Mouse (Mus musculus) testis, adult 2 months (tissue): Measurements from ENCODE around the gene Ndufs5.

ENCODE experiments used
- CTCF ChIP-seq: fragments of 200-500 bp; IDR thresholded peaks from 2 replicates; pipeline ENCODE4 v1.5.1; 2012; ENCODE audit warnings: low read depth, mild to moderate bottlenecking, inconsistent platforms, low read length, moderate library complexity; ENCODE audit not compliant: control insufficient read depth, insufficient read depth, insufficient replicate concordance
- POLR2A ChIP-seq: fragments of 200-500 bp; IDR thresholded peaks from 2 replicates; pipeline ENCODE4 v1.6.1; 2012; ENCODE audit warnings: low read depth, mild to moderate bottlenecking, inconsistent platforms, low read length, moderate library complexity; ENCODE audit not compliant: control insufficient read depth

- TF ChIP-seq CTCF (no peak), POLR2A (no peak)
Observed at GRCm38 (mm10) chr4:123680962-123681361, 37.0 kb downstream of the Ndufs5 start.
